Mouse (Mus musculus) heart, postnatal 4 days (tissue): ENCODE data around the gene Fars2. TPM values are rescaled to one million over a fixed set of nuclear protein-coding genes. Genes with fewer than 3 reads are reported as not detected.

Source experiments
- DNase-seq: peaks from one replicate; pipeline ENCODE4 v3.0.0; 2021
- total RNA-seq, 2 experiments: library from RNA; stranded (reverse); gene quantifications; 2 replicates each; pipeline ENCODE4 v1.2.3; 2021

Fars2 gene
- total RNA-seq, 2 experiments from 2014 or later, result 68.5 to 71.0 TPM

DNA sequence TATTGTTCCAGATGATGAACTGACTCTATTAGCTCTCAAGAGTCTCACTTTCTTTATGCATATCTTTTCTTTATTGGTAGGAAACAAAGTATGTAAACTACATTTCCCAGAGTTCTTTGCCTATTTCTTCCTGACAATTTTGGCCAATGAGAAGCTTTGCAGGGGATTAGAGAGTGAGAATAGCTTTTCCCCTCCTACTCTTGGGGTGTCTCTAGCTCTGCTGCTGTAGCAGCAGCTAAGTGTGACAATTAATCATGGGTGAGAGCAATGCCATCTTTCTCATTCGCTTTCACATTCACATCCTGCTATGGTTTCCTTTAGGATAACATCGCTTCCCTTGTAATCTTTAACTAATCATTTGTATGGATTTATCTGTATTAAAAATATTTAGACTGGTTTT, 599.5 kb downstream of the Fars2 start:
- no peak for DNase-seq

- no peak for DNase-seq
Measured at GRCm38 (mm10) chr13:36717376-36717775, 600.2 kb downstream of the Fars2 start.

DNA sequence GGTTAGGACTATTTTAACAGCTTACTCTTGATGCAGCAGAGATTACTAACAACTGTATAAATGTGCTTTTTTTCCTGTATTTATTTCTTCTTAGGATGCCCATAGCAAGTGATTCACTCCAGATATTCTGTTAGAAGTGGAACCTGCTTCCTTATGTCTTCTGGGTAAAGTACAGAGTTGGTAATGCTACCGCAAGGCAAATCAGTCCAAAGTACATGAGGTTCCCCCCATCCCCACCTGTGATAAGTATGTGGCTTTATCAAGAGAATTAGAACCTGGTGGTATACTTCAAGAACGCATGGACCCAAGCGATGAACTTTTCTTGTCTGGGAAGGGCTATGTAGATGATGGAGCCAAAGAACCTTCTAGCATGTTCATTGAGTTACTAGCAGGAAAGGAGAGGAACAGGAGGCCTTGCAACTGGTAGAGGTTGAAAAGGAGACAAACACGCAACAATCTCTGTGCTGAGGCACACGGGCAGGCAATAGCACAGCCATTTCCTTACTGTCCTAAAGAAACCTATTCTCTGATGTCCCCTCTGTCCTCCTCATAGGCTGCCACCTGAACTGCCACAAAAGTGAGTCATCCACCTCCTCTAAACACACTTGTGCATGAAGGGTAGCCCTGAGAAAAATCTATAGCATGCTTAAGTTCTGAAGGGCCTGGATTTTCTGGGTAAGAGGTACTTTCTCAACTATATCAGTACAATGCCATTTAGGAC, 603.2 kb downstream of the Fars2 start:
- DNase-seq, result no peak

GRCm38 (mm10) chr13:36722309-36722708, 605.1 kb downstream of the Fars2 start:
- no peak for DNase-seq

GRCm38 (mm10) chr13:36723726-36724300, 606.6 kb downstream of the Fars2 start:
- DNase-seq, result no peak

- DNase-seq, result peak; percentile 25
Measured at GRCm38 (mm10) chr13:36724533-36725470, 607.6 kb downstream of the Fars2 start.

DNA sequence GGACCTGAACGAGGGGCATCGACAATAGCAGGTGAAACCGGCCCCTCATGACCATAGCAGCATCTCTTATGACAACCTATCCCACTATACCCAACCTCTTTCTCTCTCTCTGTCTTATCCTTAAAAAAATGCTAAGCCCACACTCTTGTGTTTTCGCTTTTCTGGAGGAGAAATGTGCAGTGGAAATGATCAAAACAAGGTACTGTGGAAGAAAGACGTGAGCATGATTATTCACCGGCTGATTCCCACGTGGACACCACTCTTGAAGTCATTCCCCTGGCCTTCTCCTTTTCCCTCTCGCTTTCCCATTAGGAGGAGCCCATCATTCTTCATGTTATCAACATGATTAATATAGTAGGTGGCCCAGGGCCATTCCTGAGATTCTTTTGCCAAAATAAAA, 608.7 kb downstream of the Fars2 start:
- DNase-seq, result no peak

- DNase-seq, result no peak
Measured at GRCm38 (mm10) chr13:36726551-36726950, 609.3 kb downstream of the Fars2 start.

DNA sequence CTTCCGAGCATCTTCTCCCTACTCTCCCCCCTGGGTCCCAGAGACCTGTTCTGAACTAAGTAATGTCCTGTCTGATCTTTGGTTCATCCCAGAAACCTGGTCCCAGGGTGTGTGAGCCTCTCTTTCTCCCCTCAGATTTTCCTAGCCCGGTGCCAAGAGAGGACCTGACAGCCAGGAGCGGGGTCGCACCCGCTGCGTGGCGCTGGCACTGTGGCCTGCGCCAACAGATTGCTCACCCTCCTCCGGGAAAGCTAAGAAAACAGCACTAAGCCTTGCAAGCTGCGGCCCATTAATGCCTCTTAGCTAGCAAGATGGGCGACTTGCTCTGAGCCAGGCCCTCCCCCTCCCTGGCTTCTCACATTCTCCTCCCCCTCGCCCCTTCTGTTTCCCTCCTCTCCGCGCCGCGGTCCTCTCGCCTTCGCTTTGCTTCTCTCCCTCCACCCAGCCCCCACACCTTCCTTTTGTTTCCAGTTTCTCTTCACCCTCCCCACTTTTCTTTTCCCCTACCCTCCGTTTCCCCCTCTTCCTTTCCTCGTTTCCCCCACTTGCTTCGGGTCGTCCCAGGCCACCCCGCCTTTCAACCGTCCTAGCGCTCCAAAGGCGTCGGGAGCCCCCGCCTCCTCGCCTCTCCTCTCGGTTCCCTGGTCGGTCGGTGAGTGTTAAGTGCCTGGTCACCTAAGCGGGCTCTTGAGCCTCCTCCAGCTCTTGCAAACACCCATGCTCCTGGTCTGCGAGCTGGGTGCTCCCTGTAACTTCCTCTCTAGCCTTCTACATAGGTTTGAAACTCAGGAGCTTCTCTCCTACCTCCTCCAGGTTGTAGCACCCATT, 610.0 kb downstream of the Fars2 start:
- DNase-seq, result no peak

DNA sequence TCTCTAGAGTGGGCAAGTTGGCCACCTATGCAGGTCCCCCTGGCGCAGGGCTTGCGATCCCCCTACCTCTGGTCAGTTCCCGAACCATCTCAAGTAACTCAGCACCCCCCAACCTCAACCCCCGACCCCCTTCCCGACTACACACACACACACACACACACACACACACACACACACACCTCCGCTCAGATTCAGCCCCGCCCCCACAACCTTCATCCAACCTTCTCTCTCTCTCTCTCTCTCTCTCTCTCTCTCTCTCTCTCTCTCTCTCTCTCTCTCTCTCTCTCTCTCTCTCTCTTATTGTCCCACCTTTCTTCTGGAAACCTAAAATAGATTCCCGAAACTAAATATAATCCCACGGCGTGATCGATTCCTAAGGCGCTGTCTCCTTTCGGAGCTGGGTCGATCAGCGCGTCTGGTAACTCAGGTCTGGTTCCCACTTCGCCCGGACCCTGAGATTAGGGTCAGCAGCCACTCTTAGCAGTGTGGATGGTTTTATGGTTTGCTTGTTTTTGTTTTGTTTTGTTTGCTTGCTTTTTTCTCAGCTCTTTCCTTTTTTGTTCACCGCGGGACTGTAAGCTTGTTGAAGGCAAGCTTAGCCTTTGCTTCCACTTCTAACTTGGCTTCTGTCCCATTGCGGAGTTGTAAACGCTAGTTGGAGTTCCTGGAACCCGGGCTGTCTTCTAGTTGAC, 610.7 kb downstream of the Fars2 start:
- no peak for DNase-seq

DNA sequence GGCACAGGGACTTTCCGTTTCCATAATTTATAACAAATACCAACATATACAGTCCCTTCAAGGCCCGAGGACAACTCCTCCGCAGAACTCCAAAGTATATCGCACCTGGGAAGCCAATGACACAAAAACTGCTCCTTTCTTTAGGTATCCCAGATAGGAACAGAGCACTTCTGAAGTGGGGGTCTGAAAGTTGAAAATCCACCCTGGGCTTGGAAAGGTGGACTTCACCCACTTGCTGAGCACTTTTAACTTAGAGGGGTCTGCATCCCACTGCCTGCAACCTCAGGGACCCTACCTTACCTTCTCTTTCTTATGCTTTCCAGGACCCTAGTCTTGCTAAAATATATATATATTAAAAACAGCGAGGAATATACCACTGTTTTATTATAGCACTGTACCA, 611.3 kb downstream of the Fars2 start:
- DNase-seq, result no peak

GRCm38 (mm10) chr13:36729731-36730340, 612.6 kb downstream of the Fars2 start:
- DNase-seq, result no peak

GRCm38 (mm10) chr13:36730341-36730761, 613.1 kb downstream of the Fars2 start:
- DNase-seq, result no peak

- DNase-seq, result peak; percentile 51
Measured at GRCm38 (mm10) chr13:36731016-36731930, 614.1 kb downstream of the Fars2 start.

DNA sequence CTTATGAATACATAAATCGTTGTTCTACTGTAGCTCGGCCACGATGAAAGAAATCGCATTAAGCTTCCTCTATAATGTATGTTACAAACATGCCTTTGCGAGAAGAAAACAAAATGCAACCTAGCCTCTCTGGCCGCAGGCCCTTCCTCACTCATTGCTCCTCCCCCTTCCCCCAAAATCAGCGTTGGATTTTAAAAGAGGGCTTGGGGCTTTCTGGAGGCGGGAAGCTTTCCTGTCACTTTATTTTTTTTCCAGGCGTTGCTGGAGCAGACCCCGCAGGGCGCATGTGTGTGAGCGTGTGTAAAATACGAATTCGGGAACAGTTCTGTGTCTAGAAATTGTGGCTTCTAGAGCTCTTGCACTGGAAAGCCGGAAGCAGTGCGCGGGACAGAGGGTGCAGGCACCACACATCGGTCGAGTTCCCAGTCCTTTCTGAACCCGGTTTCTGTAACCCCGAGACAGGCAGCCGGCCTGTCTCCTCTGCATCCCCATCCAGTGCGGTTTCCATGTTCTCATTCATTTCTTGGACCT, 614.8 kb downstream of the Fars2 start:
- DNase-seq, result no peak

DNA sequence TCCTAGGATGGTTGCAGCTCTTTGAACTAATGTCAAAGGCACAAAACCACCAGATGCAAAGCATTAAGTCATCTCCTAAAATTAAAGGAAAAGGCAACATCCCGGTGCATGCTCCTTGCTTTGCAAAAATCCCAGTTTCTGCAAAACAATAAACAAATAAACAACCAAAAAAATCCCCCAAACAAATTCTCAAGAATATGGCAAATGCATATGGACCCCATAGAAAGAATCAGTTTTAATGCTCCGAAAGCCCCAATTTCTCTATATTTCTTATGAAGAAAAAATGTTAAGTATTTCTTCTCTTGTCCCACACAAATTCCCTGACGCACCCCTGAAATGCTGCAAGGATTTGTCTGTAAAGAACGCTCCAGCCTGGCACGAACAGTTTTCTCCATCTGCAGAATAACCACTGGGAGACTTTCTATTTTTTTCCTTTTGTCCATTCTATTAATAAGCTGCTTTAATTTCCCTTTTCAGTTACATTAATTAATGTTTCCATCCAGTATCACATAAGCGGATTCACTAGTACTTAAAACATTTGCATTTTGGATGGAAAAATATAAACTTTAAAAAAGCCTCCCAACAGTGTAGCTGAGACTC, 615.8 kb downstream of the Fars2 start:
- no peak for DNase-seq

DNA sequence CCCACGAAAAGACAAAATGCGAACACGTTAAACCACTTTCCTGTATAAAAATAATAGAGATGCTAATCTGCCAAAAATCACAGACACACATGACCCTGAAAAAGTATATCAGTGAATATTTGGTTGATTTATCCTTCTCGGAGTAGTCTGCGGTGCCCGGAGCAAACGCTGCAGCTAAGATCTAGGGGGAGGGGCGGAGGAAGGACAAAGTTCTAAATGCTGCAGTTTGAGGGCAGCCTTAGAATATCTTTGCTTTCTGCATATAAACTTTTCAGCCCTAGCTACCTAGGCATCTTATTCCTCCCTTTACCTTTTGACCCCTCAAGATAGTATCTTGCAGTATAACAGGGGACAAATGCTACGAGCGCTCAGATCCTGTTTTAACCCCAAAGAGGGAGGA, 616.4 kb downstream of the Fars2 start:
- no peak for DNase-seq

- no peak for DNase-seq
Measured at GRCm38 (mm10) chr13:36733989-36734690, 616.9 kb downstream of the Fars2 start.
